Mouse (Mus musculus): Measurements from ENCODE around the gene Snx7. TPM values are rescaled to one million over a fixed set of nuclear protein-coding genes. Genes with fewer than 3 reads are reported as not detected.

The Snx7 gene
- polyA plus RNA-seq (2016; fragmentation: Nextera tagmentation; extraction: Ambion mirVana), result 11.4 and 13.2 TPM in 2 replicates

DNA sequence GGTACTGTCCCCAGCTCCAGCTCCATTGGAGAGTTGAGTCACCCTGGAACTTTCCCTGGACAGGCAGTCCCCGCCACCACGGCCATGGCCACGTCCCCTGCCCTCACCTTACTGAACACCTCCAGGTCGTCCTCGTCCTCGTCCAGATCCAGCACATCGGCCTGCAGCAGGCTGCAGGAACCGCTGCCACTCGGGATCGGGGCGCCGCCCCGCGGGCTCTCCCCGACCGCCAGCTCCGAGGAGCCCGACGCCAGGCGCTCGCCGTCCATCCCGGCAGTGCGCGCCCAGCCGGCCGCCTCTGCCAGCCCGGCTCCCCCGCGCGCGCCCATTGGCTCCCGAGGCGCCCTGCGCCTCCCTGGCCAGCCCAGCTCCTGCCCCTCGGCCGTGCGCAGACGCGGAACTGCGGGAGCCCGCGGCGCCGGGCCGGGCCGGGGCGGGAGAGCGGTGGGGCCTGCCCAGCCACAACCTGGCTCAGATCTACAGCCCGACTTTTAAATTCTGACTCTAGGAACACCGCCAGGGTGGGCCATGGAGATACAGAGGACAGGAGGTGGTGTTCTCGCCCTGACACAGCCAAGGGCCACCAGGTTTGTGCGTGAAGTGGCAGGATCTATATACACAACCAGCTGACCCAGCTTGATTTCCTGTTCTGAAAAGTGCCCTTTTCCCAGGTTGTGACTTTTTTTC lies at the start of gene Snx7:
Snx7 (minus strand) TSS at position 300 of the 687 bp plus-strand sequence.
- H3K27ac ChIP-seq (replicated peaks), result peak within 1 kb of the TSS; percentile 86

GRCm38 (mm10) chr3:117915420-117915819 lies 46.7 kb upstream of the Snx7 start:
- Histone ChIP-seq H3K4me3 (no peak overlapping the region), H3K27ac (replicated peaks) (no peak overlapping the region)
- WGBS, result 88% methylated on average over 3 of the region's 3 CpGs

More for the DNA sequence above, at the start of gene Snx7:
- H3K9me3 ChIP-seq (replicated peaks), result no peaks in the 10 kb centered on the region
- under 1% methylated on average over 53 of the region's 53 CpGs for WGBS
- H3K36me3 ChIP-seq, result no peaks in the 10 kb centered on the region
- H3K27me3 ChIP-seq (ENCODE audit: low read depth, poor library complexity, severe bottlenecking), result no peaks in the 10 kb centered on the region
- peaks cover 14% of the 10 kb centered on the region; the same call in 1 of the 2 replicates for H3K4me1 ChIP-seq
- H3K4me3 ChIP-seq, result peak within 1 kb of the TSS; percentile 64
- DNase-seq (ENCODE audit: low spot score), result peak; percentile 84

GRCm38 (mm10) chr3:117893736-117894135 lies 25.0 kb upstream of the Snx7 start:
- Histone ChIP-seq H3K27me3 (ENCODE audit: low read depth, poor library complexity, severe bottlenecking) (no peaks in the 10 kb centered on the region), H3K4me1 (no peaks in the 10 kb centered on the region), H3K36me3 (no peaks in the 10 kb centered on the region), H3K4me3 (no peak overlapping the region), H3K9me3 (replicated peaks) (no peaks in the 10 kb centered on the region), H3K27ac (replicated peaks) (no peak overlapping the region)
- DNase-seq (ENCODE audit: low spot score), result no peak
- WGBS, result 78% methylated on average over 2 of the region's 2 CpGs

More at GRCm38 (mm10) chr3:117915420-117915819, 46.7 kb upstream of the Snx7 start:
- Histone ChIP-seq H3K4me1 (no peaks in the 10 kb centered on the region), H3K36me3 (no peaks in the 10 kb centered on the region), H3K27me3 (ENCODE audit: low read depth, poor library complexity, severe bottlenecking) (no peaks in the 10 kb centered on the region), H3K9me3 (replicated peaks) (no peaks in the 10 kb centered on the region)
- no peak for DNase-seq (ENCODE audit: low spot score)

DNA sequence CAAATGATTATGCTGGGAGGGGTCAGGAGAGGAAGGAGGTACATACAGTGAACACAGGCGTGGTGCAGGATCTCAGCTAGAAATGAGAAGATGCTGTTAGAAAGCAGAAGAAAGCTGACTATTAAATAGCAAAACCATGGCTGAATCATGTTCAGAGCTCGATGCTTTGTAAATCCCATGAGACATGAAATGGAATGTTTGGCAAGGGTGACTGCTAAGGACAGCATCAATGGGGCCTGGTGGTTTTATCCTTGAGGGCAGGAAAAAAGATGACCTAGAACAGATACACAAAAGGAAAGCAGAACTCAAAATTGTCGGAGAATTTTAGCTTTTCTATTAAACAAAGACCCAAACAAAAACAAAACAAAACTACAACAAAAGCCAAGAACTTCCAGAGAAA lies 6.7 kb upstream of the Snx7 start:
- Histone ChIP-seq H3K4me3 (no peak overlapping the region), H3K36me3 (no peaks in the 10 kb centered on the region), H3K9me3 (replicated peaks) (no peaks in the 10 kb centered on the region), H3K4me1 (no peaks in the 10 kb centered on the region), H3K27me3 (ENCODE audit: low read depth, poor library complexity, severe bottlenecking) (no peaks in the 10 kb centered on the region), H3K27ac (replicated peaks) (no peak overlapping the region)
- 80% methylated on average over 3 of the region's 3 CpGs for WGBS
- DNase-seq (ENCODE audit: low spot score), result no peak

DNA sequence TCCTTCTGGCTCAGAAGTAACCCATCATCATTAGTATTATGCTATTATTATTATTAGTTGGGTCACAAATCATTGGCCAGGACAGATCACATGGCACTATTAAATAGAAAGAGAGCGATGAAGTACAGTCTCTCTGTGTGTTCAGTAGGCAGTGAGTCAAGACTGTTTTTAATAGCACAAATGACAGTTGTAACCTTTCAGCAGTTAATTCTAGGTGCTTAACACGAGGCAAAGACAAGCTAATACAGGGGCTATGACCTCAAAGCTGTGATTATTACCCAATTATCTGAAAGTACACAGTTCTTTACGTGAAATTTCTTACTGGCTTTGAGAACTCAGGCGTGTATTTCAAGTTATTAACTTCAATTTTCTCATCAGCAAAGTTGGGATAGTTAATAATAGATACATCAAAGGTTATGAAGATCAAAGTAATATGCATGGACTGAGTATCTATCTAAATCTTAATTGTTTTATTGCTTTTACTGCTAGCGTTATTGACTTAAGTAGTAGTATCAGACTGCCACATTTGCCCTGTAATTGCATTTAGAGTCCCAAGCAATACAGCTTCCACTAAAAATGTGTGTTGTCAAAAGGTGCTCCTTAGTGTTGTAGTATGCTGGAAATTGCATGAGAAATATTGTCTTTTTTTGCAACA lies 4.6 kb upstream of the Snx7 start:
- Histone ChIP-seq H3K9me3 (replicated peaks) (no peaks in the 10 kb centered on the region), H3K4me1 (0 out of 2 replicates have a peak, but pooled peaks cover 10% of the 10 kb centered on the region), H3K27ac (replicated peaks) (no peak overlapping the region), H3K36me3 (no peaks in the 10 kb centered on the region), H3K4me3 (no peak overlapping the region), H3K27me3 (ENCODE audit: low read depth, poor library complexity, severe bottlenecking) (no peaks in the 10 kb centered on the region)
- DNase-seq (ENCODE audit: low spot score), result no peak
- WGBS, result 80% methylated on average over 5 of the region's 5 CpGs

GRCm38 (mm10) chr3:117869324-117869715 lies 584 bp upstream of the Snx7 start:
- Histone ChIP-seq H3K9me3 (replicated peaks) (no peaks in the 10 kb centered on the region), H3K4me1 (peaks cover 14% of the 10 kb centered on the region; the same call in 1 of the 2 replicates), H3K27ac (replicated peaks) (peak overlapping the region; percentile 86), H3K36me3 (no peaks in the 10 kb centered on the region), H3K4me3 (peak overlapping the region; percentile 64), H3K27me3 (ENCODE audit: low read depth, poor library complexity, severe bottlenecking) (no peaks in the 10 kb centered on the region)
- 27% methylated on average over 2 of the region's 2 CpGs for WGBS
- DNase-seq (ENCODE audit: low spot score), result no peak

GRCm38 (mm10) chr3:117868091-117868490 lies 645 bp downstream of the Snx7 start:
- H3K4me1 ChIP-seq, result peaks cover 14% of the 10 kb centered on the region; the same call in 1 of the 2 replicates
- H3K27me3 ChIP-seq (ENCODE audit: low read depth, poor library complexity, severe bottlenecking), result no peaks in the 10 kb centered on the region
- H3K36me3 ChIP-seq, result no peaks in the 10 kb centered on the region
- H3K4me3 ChIP-seq, result peak overlapping the region; percentile 64
- 93% methylated on average over 2 of the region's 2 CpGs for WGBS
- H3K9me3 ChIP-seq (replicated peaks), result no peaks in the 10 kb centered on the region
- DNase-seq (ENCODE audit: low spot score), result no peak
- peak overlapping the region; percentile 86; the same call in 1 of the 2 replicates for H3K27ac ChIP-seq (replicated peaks)

GRCm38 (mm10) chr3:117866696-117867407 lies 1.9 kb downstream of the Snx7 start:
- 88% methylated on average over 12 of the region's 12 CpGs for WGBS
- Histone ChIP-seq H3K4me3 (no peak overlapping the region), H3K4me1 (peaks cover 14% of the 10 kb centered on the region; the same call in 1 of the 2 replicates), H3K27me3 (ENCODE audit: low read depth, poor library complexity, severe bottlenecking) (no peaks in the 10 kb centered on the region), H3K36me3 (no peaks in the 10 kb centered on the region), H3K27ac (replicated peaks) (no peak overlapping the region), H3K9me3 (replicated peaks) (no peaks in the 10 kb centered on the region)
- DNase-seq (ENCODE audit: low spot score), result no peak

DNA sequence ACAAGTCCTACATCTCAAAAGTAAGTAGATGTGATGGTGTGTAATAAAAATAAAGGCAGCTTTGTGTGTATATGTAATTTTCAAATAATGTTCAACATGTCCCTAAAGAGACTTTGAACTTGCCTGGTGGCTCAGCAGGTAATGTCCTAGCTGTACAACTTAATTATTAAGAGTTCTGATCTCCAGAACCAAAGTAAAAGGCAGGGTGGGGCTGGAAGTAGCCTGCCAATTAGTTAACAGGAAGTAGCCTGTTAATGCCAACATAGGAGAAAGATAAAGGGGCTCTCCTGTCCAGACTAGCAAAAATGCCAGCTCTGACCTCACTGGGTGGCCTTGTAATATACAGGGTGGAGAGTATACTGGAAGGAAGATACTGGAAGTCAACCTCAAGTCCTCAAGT lies 3.1 kb downstream of the Snx7 start:
- Histone ChIP-seq H3K36me3 (no peaks in the 10 kb centered on the region), H3K4me3 (no peak overlapping the region), H3K9me3 (replicated peaks) (no peaks in the 10 kb centered on the region), H3K27ac (replicated peaks) (no peak overlapping the region), H3K4me1 (peaks cover 14% of the 10 kb centered on the region; the same call in 1 of the 2 replicates), H3K27me3 (ENCODE audit: low read depth, poor library complexity, severe bottlenecking) (no peaks in the 10 kb centered on the region)
- DNase-seq (ENCODE audit: low spot score), result no peak

DNA sequence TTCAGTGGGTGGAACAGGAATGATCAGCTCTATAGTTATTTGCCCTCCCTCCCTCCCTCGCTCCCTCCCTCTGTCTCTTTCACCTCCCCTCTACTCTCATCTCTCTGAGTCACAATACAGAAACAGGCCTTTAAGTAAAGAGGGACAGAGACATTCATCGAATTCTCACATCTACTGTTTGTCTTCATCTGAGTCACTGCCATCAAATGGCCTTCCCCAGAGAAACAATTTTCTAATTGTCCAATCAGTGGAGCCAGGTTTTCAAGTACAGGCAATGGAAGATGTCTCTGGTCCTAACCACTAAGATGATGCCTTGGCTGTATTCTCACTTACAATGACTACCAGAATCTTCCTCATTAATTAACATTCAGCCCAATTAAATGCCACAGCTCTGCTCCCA lies 5.8 kb downstream of the Snx7 start:
- H3K4me3 ChIP-seq, result no peak overlapping the region
- peaks cover under 1% of the 10 kb centered on the region; the same call in 1 of the 2 replicates for H3K4me1 ChIP-seq
- no peaks in the 10 kb centered on the region for H3K36me3 ChIP-seq
- no peaks in the 10 kb centered on the region for H3K27me3 ChIP-seq (ENCODE audit: low read depth, poor library complexity, severe bottlenecking)
- 76% methylated on average over 2 of the region's 2 CpGs for WGBS
- no peak overlapping the region for H3K27ac ChIP-seq (replicated peaks)
- no peak for DNase-seq (ENCODE audit: low spot score)
- 0 out of 2 replicates have a peak, but pooled peaks cover 6% of the 10 kb centered on the region for H3K9me3 ChIP-seq (replicated peaks)

GRCm38 (mm10) chr3:117861977-117862434 lies 6.7 kb downstream of the Snx7 start:
- Histone ChIP-seq H3K4me1 (no peaks in the 10 kb centered on the region), H3K4me3 (no peak overlapping the region), H3K36me3 (no peaks in the 10 kb centered on the region), H3K9me3 (replicated peaks) (0 out of 2 replicates have a peak, but pooled peaks cover 6% of the 10 kb centered on the region), H3K27me3 (ENCODE audit: low read depth, poor library complexity, severe bottlenecking) (no peaks in the 10 kb centered on the region), H3K27ac (replicated peaks) (no peak overlapping the region)
- WGBS, result 87% methylated on average over 6 of the region's 6 CpGs
- no peak for DNase-seq (ENCODE audit: low spot score)

DNA sequence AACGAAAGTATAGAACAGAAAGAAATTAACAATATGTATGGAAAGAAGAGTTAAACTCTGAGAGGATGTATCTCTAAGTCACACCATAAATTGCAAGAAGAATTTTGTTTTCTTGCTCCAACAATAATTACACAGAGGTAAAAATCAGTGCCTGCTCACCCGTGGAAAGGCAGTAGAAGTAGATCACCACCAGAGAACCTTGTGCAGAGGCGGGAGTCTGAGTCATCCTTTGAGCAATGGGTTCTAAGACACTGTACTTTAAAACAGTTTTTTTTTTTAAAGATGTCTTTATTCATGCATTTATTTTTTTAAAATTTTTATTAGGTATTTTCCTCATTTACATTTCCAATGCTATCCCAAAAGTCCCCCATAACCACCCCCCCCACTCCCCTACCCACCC lies 9.7 kb downstream of the Snx7 start:
- Histone ChIP-seq H3K4me3 (no peak overlapping the region), H3K27ac (replicated peaks) (no peak overlapping the region), H3K27me3 (ENCODE audit: low read depth, poor library complexity, severe bottlenecking) (no peaks in the 10 kb centered on the region), H3K36me3 (no peaks in the 10 kb centered on the region), H3K9me3 (replicated peaks) (0 out of 2 replicates have a peak, but pooled peaks cover 6% of the 10 kb centered on the region), H3K4me1 (no peaks in the 10 kb centered on the region)
- no peak for DNase-seq (ENCODE audit: low spot score)
- 90% methylated on average over 3 of the region's 3 CpGs for WGBS

All from midbrain, embryonic 10.5 days (tissue).